Mouse (Mus musculus) left cerebral cortex, postnatal 36 days (tissue): ENCODE results near the gene Rcan3. TPM values are rescaled to one million over a fixed set of nuclear protein-coding genes. Genes with fewer than 3 reads are reported as not detected.

Source experiments
- DNase-seq, 2 experiments: peaks; one replicate each; pipeline ENCODE4 v3.0.0; 2021 to 2022; ENCODE audit warnings: low spot score in 2 of 2, mixed read lengths in 1 of 2
- intact Hi-C: fragments of 180-260 bp; cut with DNase I; formaldehyde crosslinking; loops from one replicate; pipeline ENCODE4 v1.15.1; 2025
- total RNA-seq, 2 experiments: library from RNA; stranded (reverse); gene quantifications; 2 replicates each; pipeline ENCODE4 v1.2.3; 2021

Rcan3 gene
- total RNA-seq, 2 experiments from 2014 or later: 25.3 to 30.3 TPM

DNA sequence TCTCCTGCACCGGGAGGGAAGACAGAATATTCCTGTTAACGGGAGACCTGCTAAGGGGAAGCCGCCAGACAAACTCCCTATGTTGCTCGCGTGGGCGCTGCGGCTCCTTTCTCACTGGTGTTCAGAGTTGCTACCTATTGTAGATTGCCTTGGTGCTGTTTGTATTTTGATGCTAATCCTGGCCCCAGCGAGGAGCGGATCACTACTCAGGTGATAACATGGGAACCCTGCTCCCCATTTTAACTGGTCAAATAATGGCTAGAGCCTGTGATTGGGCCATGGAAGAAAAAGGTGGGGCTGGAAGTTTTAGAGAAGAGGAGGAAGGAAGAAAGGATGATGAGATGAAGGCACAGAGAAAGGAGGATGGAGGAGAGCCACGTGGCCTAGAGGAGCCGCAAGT, 13.2 kb downstream of the Rcan3 start:
- intact Hi-C loops: no loop called here

DNA sequence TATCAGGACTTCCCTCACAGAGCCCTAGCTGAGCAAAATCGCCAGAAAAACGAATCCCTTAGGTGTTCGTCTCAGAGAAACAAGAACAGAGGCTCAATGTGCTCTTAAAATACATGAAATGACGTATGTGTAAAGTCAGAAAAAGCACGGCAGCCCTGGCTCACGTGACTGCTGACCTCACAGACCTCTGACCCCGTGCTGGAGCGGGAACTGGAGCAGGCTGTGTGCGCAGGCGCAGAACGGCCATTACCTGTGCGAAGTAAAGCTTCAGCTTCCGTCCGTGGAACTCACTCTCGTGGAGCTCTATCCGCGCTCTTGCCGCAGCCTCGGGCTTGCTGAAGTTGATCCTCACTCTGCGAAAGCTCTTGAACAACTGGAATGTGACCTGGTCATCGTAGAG, 13.7 kb downstream of the Rcan3 start:
- no peak for DNase-seq
- intact Hi-C loops: no loop called here

More for the DNA sequence above, 13.2 kb downstream of the Rcan3 start:
- no peak for DNase-seq

DNA sequence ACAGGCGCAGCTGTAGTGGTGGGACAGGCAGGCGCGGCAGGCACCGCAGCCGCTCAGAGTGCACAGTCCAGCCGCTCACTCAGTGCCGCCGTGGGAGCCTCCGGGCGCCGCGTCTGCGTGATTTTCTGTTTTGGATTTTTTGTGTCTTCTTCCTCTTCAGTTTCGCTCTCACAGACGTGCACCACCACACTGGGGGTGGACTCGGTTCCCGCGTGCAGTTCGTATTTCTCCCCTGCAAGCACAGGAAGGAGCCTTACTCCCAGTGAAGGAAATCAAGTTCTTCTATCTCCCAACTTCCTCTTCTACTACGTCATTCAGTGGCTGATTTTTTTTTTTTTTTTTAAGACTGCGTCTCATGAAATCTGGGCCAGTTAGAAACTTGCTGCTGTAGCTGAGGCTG, 17.3 kb downstream of the Rcan3 start:
- intact Hi-C loops: no loop called here

DNA sequence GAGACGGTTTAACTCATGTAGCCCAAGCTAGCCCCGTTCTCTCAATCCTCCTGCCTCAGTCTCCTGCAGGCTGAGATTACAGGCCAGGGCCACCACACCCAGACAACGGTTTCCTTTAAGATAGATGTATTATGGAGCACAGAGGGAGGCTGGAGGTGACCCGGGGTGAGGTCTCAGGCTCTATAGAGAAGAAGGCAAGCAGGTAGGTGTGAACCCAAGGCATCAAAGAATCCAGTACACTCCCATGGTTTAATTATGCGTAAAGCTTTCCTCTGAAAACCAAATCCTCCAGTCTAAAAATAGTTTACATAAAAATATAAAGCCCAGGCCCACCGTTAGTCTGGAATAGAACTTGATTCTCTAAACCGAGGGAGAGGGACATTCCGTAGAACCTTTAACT, 20.2 kb downstream of the Rcan3 start:
- no peak for DNase-seq
- intact Hi-C loops: loop anchor here (5.0 kb wide), 1 partner anchor 56 kb away; no protein-coding TSS in a partner anchor

More for the DNA sequence above, 17.3 kb downstream of the Rcan3 start:
- no peak for DNase-seq

DNA sequence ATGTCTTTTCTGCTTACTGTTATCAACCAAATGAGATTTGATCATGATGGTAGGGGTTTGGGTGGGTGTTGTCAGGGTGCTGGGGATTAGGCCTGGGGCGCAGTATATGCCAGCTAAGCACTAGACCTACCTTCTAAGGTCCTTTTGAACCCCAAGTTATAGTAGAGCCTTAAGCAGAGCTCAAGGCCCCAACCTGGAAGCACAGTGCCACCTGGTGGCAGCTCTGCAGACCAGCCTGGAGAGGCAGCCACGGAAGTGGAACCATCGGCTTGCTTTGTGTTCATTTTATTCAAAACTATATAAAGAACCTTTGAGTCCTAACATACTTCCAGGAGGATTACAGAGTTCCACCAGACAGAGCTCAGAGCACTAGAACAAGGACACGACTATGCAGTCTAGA, 22.0 kb downstream of the Rcan3 start:
- DNase-seq: peak; percentile 18 to 24
- intact Hi-C loops: loop anchor here (2.0 to 5.0 kb wide), 2 partner anchors 29 to 54 kb away; no protein-coding TSS in a partner anchor

DNA sequence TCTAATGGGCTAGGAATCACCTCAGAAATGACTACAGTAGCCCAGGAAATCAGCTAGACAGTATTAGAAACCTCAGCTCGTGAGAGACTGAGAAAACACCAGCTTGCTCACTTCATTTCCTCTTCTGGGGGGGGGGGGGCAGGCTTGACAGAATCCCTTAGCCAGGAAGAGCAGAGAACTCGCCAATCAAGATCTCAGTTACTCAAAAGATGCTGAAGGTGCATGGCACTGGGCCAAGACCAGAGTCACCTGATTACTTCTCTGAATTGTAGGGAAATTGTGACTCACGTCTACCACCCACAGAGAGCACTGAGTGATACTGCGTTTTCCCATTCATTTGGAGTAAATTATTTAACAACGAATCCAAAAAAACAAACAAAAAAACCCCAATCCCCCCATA, 27.5 kb downstream of the Rcan3 start:
- intact Hi-C loops: no loop called here
- no peak for DNase-seq

DNA sequence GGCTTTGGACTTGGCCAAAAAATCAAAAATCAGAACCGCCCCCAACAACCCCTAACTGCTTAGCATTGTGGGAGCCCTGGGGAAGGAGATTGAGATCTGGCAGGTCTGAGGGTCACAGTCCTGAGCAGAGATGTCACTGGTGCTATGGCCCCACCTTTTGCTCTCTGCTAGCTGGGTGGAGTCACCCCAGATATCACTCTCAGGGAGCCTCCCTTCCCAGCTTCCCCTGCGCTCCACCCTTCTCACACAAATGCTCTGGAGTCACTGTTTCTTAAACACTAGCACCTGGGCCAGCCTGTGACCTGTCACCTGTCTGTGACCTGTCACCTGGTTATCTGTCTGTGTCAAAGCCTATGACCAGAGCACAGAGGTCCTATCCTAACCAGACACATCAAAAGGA, 28.7 kb downstream of the Rcan3 start:
- intact Hi-C loops: no loop called here

DNA sequence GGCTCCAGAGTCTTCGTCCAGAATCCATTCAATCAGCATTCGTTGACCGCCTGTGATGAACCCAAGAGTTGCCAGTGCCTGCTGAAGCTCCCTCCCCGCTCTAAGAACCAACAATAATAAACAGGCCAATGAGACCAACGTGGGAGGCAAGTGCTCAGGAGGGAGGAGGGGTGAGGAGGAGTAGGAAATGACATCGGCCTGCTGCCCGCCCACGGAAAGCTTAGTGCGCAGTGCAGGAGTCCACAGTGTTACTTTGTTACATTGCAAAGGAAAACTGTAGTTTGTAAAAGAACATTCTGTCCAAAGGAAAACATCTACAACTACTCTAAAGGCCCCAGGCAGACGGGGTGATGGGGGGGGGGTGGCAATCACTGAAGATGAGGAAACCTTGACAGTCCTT, 29.6 kb downstream of the Rcan3 start:
- DNase-seq: no peak

More for the DNA sequence above, 28.7 kb downstream of the Rcan3 start:
- no peak for DNase-seq

DNA sequence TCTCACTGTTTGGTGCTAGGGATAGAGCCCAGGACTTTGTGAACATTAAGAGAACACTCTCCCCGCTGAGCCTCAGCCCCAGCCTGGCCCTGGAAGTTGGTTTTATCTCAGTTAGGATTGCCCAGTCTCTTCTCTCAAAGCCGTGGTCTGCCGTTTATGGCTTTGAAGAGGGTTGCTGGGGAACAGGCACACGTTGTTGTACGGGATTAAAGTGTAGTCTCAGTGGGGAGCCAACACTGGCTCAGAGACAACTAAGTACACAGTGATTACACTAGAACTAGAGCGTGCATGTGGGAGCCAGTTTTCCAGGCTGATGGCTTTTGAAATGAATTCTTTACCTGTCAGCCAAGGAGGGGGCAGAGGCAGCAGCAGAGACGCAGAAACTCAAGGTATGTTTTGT, 31.8 kb downstream of the Rcan3 start:
- intact Hi-C loops: no loop called here
- DNase-seq: no peak

More for the DNA sequence above, 29.6 kb downstream of the Rcan3 start:
- intact Hi-C loops: no loop called here

DNA sequence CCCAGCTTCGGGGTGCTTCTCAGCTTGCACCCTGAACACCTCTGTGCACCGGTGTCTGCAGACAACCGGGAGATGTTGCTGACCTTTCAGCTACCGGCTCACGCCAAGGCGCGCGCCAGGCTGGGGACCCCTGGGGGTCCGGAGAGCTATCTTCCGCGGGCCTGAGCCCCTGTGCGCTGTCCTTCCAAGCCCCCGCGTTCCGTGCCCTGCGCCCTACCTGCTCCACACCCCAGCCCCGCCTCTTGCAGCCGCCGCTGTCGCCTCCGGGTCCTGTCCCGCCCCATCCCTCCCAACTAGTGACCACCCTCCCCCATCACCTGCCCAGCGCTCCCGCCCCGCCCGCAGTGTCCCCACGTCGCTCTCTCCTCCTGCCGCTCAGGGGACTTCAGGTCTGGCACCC, 35.7 kb downstream of the Rcan3 start, which contains the start of gene Ncmap:
Gene Ncmap (minus strand): TSS at position 237 of the 400 bp plus-strand sequence.
- DNase-seq: no peak
- intact Hi-C loops: no loop called here

DNA sequence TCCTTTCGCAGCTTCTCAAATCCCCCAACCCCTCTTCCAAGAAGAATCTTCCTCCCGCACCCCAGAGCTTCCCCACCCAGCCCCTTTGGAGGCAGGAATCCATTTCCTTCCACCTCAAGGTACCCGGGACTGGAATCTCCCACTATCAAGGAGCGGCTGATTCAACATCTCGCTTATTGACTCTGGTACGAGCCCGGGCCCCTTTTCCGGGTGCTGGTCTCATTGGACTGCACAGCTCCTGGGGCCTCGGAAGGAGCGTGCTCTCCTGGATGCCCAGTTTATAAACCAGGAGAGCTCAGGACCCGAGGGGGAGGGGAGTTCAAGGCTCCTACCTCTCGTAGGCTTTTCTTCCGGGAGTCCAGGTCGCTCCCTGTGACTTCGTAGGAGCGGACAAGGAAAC, 36.1 kb downstream of the Rcan3 start:
- intact Hi-C loops: no loop called here

DNA sequence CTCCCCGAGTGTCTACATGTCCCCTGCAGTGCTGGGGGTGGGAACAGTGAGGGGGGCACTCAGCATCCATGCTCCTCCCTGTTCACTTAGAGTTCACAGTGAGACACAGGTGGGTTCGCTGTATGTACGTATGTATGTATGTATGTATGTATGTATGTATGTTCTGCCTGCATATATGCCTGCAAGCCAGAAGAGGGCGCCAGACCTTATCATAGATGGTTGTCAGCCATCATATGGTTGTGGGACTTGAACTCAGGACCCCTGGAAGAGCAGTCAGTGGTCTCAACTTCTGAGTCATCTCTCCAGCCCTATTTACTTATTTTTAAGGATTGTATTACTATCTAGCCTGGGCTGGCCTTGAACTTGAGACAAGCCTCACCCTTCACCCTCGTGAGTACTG, 37.4 kb downstream of the Rcan3 start:
- intact Hi-C loops: no loop called here
- no peak for DNase-seq

More for the DNA sequence above, 36.1 kb downstream of the Rcan3 start:
- no peak for DNase-seq

DNA sequence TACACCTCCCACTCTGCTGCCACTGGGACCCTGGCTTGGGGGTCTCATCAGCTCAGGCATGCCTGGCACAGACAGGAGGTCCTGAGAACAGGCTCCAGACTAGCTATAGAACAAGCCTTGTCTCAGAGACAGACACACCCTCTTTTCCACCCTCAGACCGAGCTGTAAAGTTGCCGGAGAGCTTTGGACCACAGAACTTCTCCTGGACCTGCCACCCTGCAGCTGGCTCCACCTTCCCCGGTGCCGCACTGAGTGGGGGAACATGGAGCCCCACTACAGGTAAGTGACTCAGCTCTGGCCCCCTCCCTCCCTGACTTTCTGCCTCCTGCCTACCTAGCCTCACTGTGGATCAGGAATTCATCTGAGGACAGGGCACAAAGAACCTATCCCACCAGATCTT, 38.3 kb downstream of the Rcan3 start:
- no peak for DNase-seq
- intact Hi-C loops: no loop called here

DNA sequence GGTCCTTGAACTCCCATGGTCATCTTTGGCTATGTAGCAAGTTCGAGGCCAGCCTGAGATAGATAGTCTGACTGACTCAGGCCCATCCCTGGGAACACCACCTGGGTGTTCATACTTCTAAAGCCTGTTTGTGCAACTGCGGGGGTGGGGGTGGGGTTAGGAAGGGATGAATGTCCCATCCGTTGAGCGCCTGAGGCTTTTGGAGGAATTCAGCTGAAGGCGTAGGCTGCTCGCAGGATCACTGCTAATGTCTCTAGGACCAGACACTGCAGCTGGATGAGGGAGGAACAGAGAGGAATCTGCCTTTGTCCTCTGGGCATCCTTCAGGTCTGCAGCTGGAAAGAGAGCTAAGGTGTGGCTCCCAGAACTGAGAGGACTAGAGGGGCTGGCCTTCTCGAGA, 39.0 kb downstream of the Rcan3 start:
- no peak for DNase-seq
- intact Hi-C loops: no loop called here

DNA sequence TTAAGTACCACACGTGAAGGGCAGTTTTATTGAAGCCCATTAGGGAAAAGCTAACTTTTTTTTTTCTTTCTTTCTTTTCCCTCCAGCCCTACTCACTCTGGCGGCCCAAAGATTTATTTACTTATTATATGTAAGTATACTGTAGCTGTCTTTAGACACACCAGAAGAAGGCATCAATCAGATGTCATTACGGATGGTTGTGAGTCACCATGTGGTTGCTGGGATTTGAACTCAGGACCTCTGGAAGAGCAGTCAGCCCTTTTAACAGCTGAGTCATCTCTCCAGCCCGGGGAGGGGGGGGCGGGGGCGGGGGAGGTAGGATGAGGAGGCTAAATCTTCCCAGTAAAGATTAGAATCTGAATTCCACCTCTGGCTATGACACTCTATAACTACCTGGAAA, 40.3 kb downstream of the Rcan3 start:
- intact Hi-C loops: no loop called here
- DNase-seq: no peak

DNA sequence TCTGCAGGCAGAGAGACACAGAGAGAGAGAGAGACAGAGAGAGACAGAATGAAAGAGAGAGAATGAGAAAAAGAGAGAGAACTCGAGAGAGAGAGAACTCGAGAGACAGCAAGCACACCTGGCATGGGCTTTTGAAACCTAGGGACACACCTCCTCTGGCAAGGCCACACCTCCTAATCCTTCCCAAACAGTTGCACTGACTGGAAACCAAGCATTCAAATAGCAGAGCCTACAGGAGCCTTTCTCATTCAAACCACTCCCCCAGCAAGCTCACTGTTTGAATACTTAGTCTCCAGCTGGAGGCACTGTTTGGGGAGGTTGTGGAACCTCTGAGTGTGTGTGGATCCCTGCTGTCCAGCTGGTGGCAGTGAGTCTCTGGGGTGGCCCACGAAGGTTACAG, 40.9 kb downstream of the Rcan3 start:
- no peak for DNase-seq
- intact Hi-C loops: no loop called here

DNA sequence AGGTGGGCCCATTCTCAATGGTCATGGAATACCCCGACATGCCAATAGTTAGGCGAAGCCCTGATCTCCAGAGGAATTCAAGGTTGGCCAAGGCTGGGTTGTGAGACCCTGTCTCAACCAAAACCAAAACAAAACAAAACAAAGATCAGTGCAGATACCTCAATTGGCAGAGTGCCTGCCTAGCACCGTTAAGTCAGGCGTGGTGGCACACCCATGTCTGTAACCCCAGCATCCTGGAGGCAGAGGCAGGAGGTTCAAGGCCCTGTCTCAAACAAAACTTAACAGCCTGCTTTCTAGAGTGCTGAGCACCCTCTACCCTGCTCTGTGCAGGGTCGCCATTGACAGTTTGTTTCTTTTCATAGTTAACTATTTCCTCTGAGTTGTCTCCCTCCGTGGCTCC, 42.6 kb downstream of the Rcan3 start:
- no peak for DNase-seq
- intact Hi-C loops: no loop called here

DNA sequence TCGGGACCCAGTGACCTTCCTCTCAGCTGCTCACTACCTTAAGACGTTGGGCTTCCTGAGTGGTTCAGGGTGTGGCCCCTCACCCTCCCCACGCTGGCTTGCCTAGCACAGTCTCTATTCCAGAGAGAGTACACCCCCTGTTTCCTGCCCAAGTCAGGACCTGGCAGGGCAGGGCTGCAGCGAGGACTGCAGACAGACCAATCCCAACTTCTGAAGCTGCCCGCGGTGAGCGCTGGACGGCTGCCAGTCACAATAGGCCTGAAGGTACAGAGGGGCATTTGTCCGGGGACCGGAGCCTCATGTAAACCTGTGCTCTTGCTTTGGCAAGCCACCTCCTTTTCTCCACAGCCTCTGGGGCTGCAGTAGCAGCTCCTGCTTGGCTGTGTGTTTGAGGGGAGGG, 48.0 kb downstream of the Rcan3 start:
- no peak for DNase-seq
- intact Hi-C loops: loop anchor here (10.0 kb wide), 1 partner anchor 279 kb away; no protein-coding TSS in a partner anchor

DNA sequence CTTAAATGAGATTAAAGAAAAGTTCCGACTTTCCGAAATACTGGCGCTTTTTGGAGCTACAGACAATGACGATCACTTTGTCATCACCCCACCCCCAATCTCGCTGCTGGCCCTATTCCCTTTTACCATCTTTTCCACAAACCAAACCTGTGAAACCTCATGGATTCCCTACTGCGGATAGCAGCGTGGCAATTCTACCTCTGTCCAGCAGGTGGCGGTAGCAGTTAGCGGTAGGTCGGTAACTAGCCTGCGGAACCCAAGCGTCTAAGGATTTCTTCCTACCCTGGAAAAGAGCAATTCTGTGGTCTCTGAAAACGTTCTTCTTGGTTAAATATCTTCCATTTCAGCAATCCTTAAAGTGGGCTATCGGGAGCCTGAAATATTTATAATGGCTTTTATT, 51.3 kb downstream of the Rcan3 start:
- intact Hi-C loops: loop anchor here (2.0 to 10.0 kb wide), 2 partner anchors 28 to 282 kb away; no protein-coding TSS in a partner anchor
- peak; percentile 52 to 56 for DNase-seq

DNA sequence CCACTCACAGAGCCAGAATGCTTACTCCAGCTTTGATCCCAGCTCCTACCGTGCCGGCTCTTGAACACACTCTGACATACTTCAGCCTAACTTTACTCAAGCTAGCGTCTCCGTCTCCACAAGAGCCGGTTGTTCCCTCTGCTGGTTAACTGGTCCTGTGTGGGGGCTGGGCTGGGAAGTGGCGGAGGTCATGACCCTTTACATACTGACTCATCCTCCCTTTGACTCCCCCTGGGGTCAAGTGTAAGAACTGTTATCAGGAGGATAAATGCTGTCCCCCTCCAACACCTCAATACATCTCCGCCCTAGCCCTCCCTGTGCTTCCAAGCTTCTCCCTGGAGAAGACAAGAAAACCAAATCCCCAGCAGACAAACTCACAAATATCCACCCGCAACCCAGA, 52.3 kb downstream of the Rcan3 start:
- intact Hi-C loops: loop anchor here (10.0 kb wide), 1 partner anchor 283 kb away; no protein-coding TSS in a partner anchor
- DNase-seq: no peak

DNA sequence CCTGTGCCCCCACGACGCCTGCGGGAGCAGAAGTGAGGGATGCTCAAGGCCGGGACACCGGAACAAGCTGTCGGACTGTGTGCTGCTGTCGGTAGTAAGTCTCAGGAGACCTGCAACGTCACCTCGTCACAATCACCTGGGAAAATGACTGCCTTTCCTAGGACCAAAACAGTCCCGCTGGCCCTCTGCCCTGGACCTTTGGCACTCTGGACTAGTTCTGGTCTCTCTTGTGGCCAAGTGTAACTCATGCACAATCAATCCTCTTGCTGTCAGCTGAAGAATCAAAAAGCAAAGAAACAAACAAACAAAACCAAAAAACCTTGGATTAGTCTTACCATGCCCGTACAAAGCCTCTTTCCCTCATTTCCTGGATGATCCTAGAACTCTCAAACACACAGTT, 56.4 kb downstream of the Rcan3 start:
- intact Hi-C loops: no loop called here
- DNase-seq: no peak

DNA sequence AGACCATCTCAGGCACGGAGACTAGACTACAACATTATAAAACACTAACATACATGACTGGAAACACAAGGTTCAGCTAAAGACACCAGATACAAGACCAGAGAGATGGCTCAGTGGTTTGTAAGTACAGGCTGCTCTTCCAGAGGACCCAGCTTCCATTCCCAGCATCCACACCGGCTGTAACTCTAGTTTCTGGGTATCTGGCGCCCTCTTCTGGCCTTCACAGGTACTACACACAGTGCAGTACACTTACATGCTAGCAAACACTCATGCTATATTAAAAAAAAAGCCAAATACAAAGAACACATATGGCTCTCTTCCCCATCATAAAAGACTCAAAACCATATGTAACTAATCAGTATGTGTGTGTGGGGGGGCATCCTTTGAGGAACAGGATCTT, 58.2 kb downstream of the Rcan3 start:
- no peak for DNase-seq
- intact Hi-C loops: no loop called here
